Mouse (Mus musculus) lung, adult 2 months (tissue): ENCODE data around the gene Sh3bp5.
"Not testable (repeated sequence)": the region's sequence is repeated elsewhere in the genome, so short reads cannot be mapped to it uniquely, and the experiment has no call there.

ENCODE experiments used
- CTCF ChIP-seq: fragments of 200-500 bp; IDR thresholded peaks from 2 replicates; pipeline ENCODE4 v1.5.1; 2011; ENCODE audit warnings: mild to moderate bottlenecking, low read length, control low read depth; ENCODE audit not compliant: insufficient read depth
- POLR2A ChIP-seq: fragments of 200-500 bp; IDR thresholded peaks from 2 replicates; pipeline ENCODE4 v1.6.1; 2011; ENCODE audit warnings: low read depth, mild to moderate bottlenecking, control low read depth, low read length, borderline replicate concordance; ENCODE audit errors: extremely low read depth

DNA sequence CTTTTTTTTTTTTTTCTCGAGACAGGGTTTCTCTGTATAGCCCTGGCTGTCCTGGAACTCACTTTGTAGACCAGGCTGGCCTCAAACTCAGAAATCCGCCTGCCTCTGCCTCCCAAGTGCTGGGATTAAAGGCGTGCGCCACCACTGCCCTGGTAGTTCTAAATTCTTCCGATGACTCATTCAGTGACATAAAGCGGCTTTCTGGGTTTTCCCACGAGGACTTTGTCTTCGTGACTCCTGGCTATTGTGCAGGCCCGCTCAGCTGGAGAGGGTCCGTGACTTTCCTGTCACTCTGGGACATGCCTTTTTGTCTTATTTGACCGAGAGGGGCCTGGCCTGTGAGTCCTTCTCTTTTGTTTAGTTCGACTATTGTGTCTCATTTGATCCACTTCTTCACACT lies 18.1 kb upstream of the Sh3bp5 start:
- not testable (repeated sequence) for TF ChIP-seq CTCF, POLR2A
